Mouse (Mus musculus): ENCODE results near the gene Dsn1. TPM values are rescaled to one million over a fixed set of nuclear protein-coding genes. Genes with fewer than 3 reads are reported as not detected.

Dsn1 gene
- polyA plus RNA-seq, 1 experiment from 2014 or later, result 38.7 TPM

DNA sequence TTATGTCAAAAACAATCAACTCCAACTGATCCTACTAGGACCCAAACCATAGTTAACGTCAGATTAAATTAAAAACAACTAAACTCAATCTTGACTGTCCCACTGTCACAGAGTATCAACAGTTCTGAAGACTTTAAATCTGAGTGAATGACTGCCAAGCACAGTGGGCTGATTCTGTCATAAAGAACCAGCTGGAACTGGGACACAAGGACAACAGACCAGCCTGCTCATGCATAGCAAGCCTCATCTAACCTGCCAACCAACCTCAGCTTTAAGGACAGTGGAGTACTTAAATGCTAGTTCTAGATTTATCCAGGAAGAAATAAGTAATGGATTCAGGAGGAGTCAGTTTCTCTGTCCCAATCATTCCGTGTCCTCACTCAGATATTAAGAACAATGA is 49.9 kb downstream of the Dsn1 start:
- Histone ChIP-seq H3K9ac (0 out of 2 replicates have a peak overlapping the region, but pooled peaks have one; percentile 2), H3K4me1 (peaks cover 74% of the 10 kb centered on the region), H3K27ac (peak overlapping the region; percentile 74), H3K9me3 (replicated peaks) (no peaks in the 10 kb centered on the region), H3K36me3 (peaks cover 33% of the 10 kb centered on the region), H3K27me3 (replicated peaks) (no peaks in the 10 kb centered on the region), H3K4me3 (no peak overlapping the region), H3K4me2 (peak overlapping the region; percentile 18; the same call in 1 of the 2 replicates)
- no peak for ATAC-seq
- WGBS (ENCODE audit: insufficient replicate concordance), result 80% methylated on average over 2 of the region's 2 CpGs

DNA sequence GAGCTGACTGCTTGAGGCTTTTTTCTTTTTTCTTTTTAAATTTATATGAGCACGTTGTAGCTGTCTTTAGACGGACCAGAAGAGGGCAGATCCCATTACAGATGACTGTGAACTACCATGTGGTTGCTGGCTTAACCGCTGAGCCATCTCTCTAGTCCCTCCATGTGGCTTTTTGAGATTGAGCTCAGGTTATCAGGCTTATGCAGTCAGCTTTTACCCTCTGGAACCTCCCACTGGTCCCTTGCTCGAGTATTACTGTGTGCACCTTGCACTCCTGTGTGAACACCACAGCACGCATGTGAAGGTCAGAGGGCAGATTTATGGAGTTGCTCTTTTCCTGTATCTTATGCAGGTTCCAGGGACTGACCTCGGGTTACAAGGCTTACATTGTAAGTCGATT is 50.6 kb downstream of the Dsn1 start:
- ATAC-seq, result peak; percentile 91
- H3K4me3 ChIP-seq, result no peak overlapping the region
- H3K9ac ChIP-seq, result peak overlapping the region; percentile 56
- H3K4me2 ChIP-seq, result peak overlapping the region; percentile 18
- H3K36me3 ChIP-seq, result peaks cover 37% of the 10 kb centered on the region
- H3K4me1 ChIP-seq, result peaks cover 69% of the 10 kb centered on the region
- H3K27me3 ChIP-seq (replicated peaks), result no peaks in the 10 kb centered on the region
- peak overlapping the region; percentile 74 for H3K27ac ChIP-seq
- WGBS (ENCODE audit: insufficient replicate concordance), result 27% methylated on average over 7 of the region's 7 CpGs
- H3K9me3 ChIP-seq (replicated peaks), result no peaks in the 10 kb centered on the region

DNA sequence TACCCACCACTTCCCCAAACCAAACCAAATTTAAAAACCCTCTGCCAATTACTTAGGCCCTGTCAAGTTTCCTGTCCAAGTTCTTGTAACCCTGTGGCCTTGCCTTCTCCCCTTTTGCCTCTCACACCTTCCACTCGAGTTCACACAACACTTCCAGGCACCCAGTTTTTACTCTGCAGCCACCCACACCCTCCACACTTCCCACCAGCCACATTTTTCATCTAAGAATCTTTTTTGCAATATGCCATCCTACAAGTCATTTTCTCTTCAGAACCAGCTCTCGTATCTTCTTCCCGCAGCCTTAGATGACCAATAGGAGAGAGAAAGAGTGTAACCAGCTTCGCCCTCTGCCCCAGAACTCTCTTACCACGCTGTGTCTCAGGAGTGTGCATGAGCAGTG is 52.5 kb downstream of the Dsn1 start:
- no peak for ATAC-seq
- 85% methylated on average over 5 of the region's 5 CpGs for WGBS (ENCODE audit: insufficient replicate concordance)
- H3K27ac ChIP-seq, result peak overlapping the region; percentile 52
- no peak overlapping the region for H3K4me3 ChIP-seq
- peaks cover 40% of the 10 kb centered on the region for H3K36me3 ChIP-seq
- no peaks in the 10 kb centered on the region for H3K27me3 ChIP-seq (replicated peaks)
- H3K4me1 ChIP-seq, result peaks cover 51% of the 10 kb centered on the region
- H3K9ac ChIP-seq, result no peak overlapping the region
- no peak overlapping the region for H3K4me2 ChIP-seq
- no peaks in the 10 kb centered on the region for H3K9me3 ChIP-seq (replicated peaks)

DNA sequence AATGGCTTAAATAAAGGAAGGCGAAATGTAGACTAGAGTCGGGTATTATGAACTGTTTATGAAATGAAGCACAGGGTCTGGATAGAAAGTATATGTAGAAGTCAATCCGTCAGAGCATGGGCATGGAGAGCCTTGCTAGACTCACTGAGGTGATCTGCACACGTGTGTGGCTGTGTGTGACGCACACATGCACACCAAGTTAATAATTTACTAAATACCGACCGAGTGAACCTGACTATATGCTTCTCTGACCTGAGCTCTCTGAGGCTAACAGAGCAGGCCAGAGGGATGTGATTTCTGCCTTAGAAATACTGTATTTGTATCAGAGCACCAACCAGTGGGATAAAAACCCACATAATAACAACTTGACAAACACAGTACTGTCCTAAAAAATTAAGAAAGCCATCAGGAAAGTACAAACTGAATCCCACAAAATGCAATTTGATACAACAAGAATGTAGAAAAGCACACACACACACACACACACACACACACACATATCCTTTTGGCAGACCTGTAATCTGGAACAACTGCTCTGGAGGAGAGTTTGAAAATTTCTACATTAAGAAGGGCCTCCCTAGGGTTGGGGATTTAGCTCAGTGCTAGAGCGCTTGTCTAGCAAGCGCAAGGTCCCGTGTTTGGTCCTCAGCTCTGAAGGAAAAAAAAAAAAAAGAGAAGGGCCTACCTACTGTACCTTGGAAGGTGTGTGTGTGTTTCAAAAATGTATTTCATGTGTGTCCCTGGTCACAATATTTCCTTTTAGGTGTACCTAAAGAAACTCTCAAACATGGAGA is 55.5 kb downstream of the Dsn1 start:
- no peak overlapping the region for H3K4me3 ChIP-seq
- H3K4me2 ChIP-seq, result no peak overlapping the region
- H3K9ac ChIP-seq, result no peak overlapping the region
- H3K9me3 ChIP-seq (replicated peaks), result no peaks in the 10 kb centered on the region
- H3K27me3 ChIP-seq (replicated peaks), result no peaks in the 10 kb centered on the region
- H3K36me3 ChIP-seq, result peaks cover 53% of the 10 kb centered on the region
- 0 out of 2 replicates have a peak overlapping the region, but pooled peaks have one; percentile 12 for H3K27ac ChIP-seq
- no peak for ATAC-seq
- WGBS (ENCODE audit: insufficient replicate concordance), result 89% methylated on average over 10 of the region's 10 CpGs
- H3K4me1 ChIP-seq, result peaks cover 31% of the 10 kb centered on the region

DNA sequence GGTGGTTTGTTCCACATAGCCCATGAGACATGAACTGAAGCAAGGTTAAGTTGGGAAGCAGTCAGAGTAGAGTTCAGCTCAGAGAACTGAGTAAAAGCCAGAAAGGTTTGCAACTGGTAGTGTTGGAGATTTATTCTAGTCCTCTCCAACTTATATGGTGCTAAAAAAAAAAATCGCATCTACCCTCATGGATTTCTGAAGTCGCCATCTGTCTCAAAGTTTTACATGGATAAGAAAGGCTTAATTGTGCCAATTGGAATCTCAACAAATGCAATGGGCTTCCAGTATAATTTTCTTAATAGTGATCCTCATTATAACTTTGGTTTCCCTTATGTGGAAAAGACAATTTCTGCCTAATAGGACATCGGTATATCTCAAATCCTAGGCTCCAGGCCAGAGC is 56.1 kb downstream of the Dsn1 start:
- no peak for ATAC-seq
- no peak overlapping the region for H3K9ac ChIP-seq
- H3K27me3 ChIP-seq (replicated peaks), result no peaks in the 10 kb centered on the region
- no peak overlapping the region for H3K4me2 ChIP-seq
- H3K4me1 ChIP-seq, result peaks cover 24% of the 10 kb centered on the region
- no peaks in the 10 kb centered on the region for H3K9me3 ChIP-seq (replicated peaks)
- no peak overlapping the region for H3K27ac ChIP-seq
- H3K4me3 ChIP-seq, result no peak overlapping the region
- 91% methylated on average over 3 of the region's 3 CpGs for WGBS (ENCODE audit: insufficient replicate concordance)
- peaks cover 57% of the 10 kb centered on the region for H3K36me3 ChIP-seq

Other genes starting within 250 kb of the Dsn1 start
- gene Myl9, start 231.7 kb downstream of the Dsn1 start, polyA plus RNA-seq (2016; fragmentation: Nextera tagmentation; extraction: Ambion mirVana), result 70.5 and 76.1 TPM in 2 replicates
- gene Tgif2, start 167.1 kb downstream of the Dsn1 start, polyA plus RNA-seq (2016; fragmentation: Nextera tagmentation; extraction: Ambion mirVana), result 15.4 and 16.2 TPM in 2 replicates
- gene 4930518I15Rik, start 149.2 kb downstream of the Dsn1 start, polyA plus RNA-seq (2016; fragmentation: Nextera tagmentation; extraction: Ambion mirVana), result 2.5 and 2.7 TPM in 2 replicates
- 250 and 266 TPM in 2 replicates for gene Rab5if, start 144.0 kb downstream of the Dsn1 start, polyA plus RNA-seq (2016; fragmentation: Nextera tagmentation; extraction: Ambion mirVana)
- gene Sla2, start 120.0 kb downstream of the Dsn1 start, polyA plus RNA-seq (2016; fragmentation: Nextera tagmentation; extraction: Ambion mirVana), result 6.2 and 7.1 TPM in 2 replicates
- 55.4 and 56.4 TPM in 2 replicates for gene Ndrg3, start 15.1 kb downstream of the Dsn1 start, polyA plus RNA-seq (2016; fragmentation: Nextera tagmentation; extraction: Ambion mirVana)
- gene Soga1, start 72.1 kb upstream of the Dsn1 start, polyA plus RNA-seq (2016; fragmentation: Nextera tagmentation; extraction: Ambion mirVana), result 3.4 TPM in 2 replicates
- gene Tldc2, start 79.9 kb upstream of the Dsn1 start, polyA plus RNA-seq (2016; fragmentation: Nextera tagmentation; extraction: Ambion mirVana), result 0.29 TPM in 1 of 2 replicates, not detected in the other
- gene Samhd1, start 128.1 kb upstream of the Dsn1 start, polyA plus RNA-seq (2016; fragmentation: Nextera tagmentation; extraction: Ambion mirVana), result 23.0 and 24.9 TPM in 2 replicates
- 27.9 and 31.0 TPM in 2 replicates for gene Rbl1, start 197.4 kb upstream of the Dsn1 start, polyA plus RNA-seq (2016; fragmentation: Nextera tagmentation; extraction: Ambion mirVana)